Mouse (Mus musculus) lung, postnatal 0 days (tissue): ENCODE data around the gene Pfdn4.

ENCODE experiments used
- CTCF ChIP-seq: IDR thresholded peaks from 2 replicates; pipeline ENCODE4 v1.5.1; 2016; ENCODE audit warnings: antibody characterized with exemption, mild to moderate bottlenecking
- EP300 ChIP-seq: IDR thresholded peaks from 2 replicates; pipeline ENCODE4 v1.6.1; 2016; ENCODE audit warnings: antibody characterized with exemption, mild to moderate bottlenecking, control low read depth

GRCm38 (mm10) chr2:170552088-170552487, 55.9 kb downstream of the Pfdn4 start:
- TF ChIP-seq CTCF (no peak), EP300 (no peak)
